Mouse (Mus musculus) cerebellum, adult 18-20 months (tissue): ENCODE results near the gene Midn.
A peak's percentile ranks its signal among the peaks of the same experiment; 100 is the strongest.

Source experiments
- DNase-seq, 2 experiments: peaks; one replicate each; pipeline ENCODE4 v3.0.0; 2021

Gene Midn

DNA sequence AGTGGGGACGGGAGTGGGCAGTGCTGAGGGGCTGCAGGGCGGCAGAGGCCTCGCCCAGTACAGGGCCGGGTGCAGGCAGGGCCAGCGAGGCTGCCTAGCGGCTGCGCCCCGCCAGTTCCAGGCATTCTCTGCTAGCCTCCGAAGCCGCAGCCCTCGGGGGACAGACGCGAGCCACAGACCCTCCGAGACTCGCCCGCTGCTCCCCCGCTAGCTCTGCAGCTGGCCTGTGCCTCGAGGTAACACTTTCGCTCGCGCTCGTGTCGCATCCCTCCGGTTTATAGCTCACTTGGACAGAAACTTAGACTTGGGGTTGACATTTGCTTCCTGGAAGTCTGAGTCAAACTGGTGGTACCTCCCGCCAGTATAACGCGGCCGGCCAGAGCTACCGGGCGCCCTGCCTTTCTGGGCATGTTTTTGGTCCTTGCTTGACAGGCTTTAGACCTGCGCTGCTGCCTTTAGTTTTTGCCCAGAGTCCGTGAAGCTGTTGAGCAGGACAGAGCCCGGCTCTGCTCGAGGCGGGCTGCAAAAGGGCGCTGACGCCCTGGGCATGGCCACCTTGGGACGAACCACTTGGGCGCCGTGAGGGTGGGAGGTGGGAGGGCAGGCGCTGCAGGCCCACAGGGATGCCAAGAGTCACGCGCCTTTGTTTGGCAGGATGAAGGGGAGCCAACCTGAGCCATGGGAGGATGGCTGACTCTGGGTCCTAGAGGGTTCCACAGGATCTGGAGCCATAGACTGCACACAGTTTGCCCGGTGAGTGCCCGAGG, 23.9 kb downstream of the Midn start:
- peak; percentile 41 to 47 for DNase-seq

- DNase-seq, result peak; percentile 88
Measured at GRCm38 (mm10) chr10:80172527-80173292, 24.6 kb downstream of the Midn start, which contains the start of gene 1600002K03Rik. 1600002K03Rik (plus strand) TSS chr10:80172944.

DNA sequence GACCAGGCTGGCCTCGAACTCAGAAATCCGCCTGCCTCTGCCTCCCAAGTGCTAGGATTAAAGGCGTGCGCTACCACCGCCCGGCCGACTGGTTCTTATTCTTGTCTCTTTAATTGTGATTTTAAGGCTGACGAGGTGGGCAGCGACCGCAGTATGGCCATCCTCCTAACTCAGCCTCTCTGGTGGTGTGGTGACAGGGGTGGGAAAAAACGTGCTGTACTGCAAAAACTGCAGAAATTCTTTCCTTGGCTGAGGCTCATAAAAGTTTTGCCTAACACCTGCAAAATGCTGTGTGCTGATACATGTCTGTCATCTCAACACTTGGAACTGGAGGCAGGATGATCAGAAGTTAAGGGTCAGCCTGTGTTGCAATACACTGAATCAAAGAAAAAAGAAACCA, 25.3 kb downstream of the Midn start:
- DNase-seq, result no peak

DNA sequence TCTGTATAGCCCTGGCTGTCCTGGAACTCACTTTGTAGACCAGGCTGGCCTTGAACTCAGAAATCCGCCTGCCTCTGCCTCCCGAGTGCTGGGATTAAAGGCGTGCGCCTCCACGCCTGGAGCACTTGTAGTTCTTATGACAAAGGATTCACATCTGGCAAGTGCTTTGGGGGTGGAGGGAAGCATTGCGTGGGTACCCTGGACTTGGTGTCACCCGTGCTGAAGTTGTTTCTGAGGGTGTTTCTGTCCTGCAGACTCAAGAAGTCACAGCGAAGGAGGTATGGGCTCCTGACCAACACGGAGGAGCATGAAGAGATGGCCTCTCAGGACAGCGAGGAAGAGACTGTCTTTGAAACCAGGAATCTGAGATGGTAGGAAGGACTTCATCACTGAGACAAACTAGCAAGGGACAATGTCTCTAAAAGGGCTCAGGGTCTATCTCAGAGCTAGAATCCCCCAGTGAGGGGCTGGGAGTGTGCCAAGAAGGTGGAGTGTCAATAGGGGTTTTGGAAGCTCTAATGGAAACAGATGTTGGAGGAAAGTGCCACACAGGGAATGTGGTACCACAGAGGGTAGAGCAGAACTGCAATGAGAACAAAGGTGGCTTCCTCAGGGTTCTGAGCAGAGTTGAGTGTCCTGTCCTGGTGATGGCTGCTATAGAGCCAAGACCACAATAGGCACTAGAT, 26.0 kb downstream of the Midn start:
- DNase-seq, result peak in 1 of 2 experiments; percentile 35

DNA sequence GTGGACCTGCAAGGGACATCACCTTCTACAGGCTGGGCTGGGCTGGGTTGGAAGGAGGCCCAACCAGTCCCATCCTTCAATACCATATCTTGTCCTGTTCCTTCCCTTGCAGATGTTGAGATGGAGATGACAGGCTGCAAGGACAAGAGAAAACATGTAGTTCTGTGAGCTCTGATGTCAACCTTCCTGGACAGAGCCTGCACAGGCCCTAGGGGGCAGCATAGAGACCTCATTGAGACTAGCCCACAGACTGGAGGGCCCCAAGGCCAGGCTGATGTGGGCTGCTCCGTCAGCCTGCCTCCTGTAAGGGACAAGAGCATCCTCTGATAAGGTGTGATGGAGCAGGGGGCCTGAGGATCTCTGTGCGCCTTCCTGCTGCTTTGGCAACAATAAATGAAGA, 26.6 kb downstream of the Midn start:
- DNase-seq, result peak; percentile 47

DNA sequence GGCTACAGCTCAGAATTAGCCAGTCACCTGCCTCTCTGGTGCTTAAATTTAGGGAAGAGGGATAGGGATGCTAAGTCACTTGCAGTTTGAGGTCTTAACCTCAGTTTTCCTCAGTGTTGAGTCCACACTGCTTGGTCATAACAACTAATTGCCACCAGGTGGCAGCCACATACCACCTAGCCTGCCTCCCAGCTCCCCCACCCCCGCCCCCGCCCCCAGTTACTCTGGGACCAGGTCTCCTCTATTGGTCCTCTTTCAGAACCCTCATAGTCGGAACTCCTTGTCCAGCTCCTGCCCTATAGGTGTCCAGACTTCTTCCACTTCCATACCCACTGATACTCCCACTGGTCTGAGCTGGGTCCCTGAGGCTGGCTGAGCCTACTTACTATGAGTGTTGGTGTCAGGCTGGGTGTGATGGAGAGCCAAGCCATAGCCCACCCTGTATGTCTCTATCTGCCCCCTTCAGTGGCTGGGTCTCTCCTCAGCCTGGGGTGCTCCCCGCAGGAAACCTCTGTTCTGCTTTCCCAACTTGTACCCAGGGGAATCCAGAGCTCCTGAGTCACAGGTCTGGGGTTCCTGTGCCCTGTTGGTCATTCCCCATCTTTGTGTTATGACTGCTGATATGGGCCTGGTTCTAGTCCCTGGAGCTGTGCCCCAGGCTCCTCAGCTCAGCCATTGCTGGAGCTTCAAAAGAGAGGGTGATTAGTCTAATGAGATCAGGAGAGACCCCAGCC, 27.6 kb downstream of the Midn start:
- DNase-seq, result peak; percentile 53 to 61

GRCm38 (mm10) chr10:80176270-80176834, 28.3 kb downstream of the Midn start:
- no peak for DNase-seq

DNA sequence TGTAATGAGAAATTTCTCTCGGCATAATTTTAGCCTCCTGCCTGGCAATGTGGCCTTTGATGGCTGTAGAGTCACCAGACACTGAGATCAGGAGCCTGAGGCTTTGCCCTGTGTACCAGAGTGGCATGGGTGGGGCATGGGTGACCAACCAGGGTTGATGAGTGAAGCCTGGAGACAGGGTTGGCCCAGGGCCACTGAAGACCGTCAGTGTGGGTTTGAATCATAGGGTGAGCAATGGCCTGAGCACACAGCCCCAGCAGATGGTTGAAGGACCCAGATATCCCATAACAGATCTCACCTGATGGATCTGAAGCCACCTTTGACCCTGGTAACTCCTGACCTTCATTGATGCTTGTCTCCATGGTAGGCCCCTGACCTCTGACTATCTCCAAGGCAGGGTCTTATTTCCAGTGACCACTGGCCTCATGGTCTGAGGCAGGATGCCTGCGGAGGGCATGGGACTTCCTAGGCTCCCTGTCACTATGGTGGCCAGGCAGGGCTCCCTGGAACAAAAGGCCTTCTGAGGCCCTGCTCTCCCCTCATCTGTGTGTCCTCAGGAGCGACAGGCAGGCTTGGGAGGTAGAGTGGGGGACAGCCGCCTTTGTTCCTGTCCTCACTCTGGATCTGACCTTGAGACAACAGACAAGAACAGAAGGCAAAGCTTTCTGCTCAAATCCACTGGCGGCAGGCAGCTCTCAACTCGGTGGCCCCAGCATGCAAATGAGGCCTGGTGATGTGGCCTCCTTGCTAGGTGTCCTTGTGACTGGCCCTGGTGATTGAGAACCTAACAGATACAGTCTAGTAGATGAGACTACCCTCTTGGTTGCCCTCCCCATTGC, 29.6 kb downstream of the Midn start:
- DNase-seq, result no peak

DNA sequence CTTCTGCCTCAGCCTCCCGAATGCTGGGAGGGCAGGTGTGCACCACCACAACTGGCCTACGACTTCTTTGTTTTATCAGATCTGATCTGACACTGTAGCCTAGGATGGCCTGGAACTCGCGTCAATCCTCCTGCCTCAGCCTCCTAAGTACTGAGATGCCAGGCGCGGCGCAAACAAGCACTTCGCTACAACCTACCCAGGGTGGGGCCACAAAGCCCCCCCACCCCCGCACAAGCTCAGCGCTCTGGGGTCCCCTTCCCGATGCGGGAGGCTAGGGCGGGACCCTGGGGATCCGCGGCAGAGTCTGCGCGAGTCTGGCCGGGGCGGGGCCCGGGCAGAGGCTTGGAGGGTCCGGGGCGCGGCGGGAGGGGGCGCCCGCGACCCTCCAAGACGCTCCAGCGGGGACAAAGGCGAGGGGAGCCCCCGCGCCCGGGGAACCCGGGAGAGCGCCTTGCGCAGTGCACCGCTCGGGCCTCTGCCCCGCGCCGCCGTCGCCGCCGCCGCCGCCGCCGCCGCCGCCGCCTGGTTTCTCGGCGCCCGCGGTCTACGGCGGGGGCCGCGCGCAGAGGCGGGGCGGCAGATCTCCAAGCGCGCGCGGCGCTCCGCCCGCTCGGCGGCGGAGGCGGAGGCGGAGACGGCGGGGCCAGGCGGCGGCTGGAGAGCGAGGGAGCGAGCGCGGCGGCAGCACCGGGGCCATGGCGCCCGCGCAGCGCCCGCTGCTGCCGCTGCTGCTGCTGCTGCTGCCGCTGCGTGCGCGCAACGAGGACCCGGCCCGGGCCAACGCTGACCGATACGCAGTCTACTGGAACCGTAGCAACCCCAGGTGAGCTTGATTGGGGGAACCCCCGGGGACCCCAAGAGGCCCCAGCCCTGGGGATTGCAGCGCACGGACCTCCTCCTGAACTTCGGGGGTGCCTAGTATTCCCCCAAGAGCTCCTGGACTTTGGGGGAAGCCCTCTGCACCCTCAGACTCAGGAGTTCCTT, 31.3 kb downstream of the Midn start, which contains the start of gene Efna2:
Gene Efna2, plus strand, starts transcription at position 415 of the 984 bp plus-strand sequence.
- peak; percentile 68 to 81 for DNase-seq

DNA sequence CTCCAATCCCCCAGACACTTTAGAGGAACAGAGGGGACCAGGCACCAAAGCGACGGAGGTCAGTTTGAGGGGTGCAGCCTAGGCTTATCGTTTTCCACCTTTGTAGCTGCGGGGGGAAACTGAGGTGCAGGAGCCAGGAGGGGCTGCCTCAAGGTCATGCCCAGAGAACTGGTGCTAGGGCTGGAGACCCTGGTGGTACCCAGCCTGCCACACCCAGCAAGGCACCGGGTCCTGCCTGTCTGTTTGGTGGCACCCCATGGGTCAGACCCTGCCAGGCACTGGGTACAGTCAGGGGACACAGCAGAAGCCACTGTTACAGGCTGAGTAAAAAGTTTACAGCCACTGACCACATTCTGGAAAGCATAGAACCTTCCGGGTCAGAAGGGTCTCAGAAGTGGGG, 32.2 kb downstream of the Midn start:
- no peak for DNase-seq

DNA sequence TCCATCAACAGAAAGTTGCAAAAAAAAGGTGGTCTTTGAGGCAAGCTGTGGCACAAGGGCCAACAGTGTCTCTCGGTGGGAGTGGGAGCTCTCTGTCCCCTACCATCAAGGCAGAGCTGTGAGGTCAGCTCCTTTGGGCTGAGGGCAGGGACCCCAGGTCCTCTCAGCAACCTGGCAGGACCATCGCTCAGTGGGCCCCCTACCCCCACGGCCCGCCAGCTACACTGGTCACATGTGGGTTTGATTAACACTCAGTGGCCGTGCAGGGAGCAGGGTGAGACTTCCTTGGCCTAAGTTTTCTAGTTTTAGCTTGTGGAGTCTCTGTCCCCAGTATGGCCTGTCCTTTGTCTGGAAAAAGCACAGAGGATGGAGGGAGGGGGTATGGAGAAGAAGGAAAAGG, 32.8 kb downstream of the Midn start:
- no peak for DNase-seq

- no peak for DNase-seq
Measured at GRCm38 (mm10) chr10:80182547-80182946, 34.5 kb downstream of the Midn start.

- DNase-seq, result no peak
Measured at GRCm38 (mm10) chr10:80186649-80187048, 38.6 kb downstream of the Midn start.

- no peak for DNase-seq
Measured at GRCm38 (mm10) chr10:80187739-80188138, 39.7 kb downstream of the Midn start.

DNA sequence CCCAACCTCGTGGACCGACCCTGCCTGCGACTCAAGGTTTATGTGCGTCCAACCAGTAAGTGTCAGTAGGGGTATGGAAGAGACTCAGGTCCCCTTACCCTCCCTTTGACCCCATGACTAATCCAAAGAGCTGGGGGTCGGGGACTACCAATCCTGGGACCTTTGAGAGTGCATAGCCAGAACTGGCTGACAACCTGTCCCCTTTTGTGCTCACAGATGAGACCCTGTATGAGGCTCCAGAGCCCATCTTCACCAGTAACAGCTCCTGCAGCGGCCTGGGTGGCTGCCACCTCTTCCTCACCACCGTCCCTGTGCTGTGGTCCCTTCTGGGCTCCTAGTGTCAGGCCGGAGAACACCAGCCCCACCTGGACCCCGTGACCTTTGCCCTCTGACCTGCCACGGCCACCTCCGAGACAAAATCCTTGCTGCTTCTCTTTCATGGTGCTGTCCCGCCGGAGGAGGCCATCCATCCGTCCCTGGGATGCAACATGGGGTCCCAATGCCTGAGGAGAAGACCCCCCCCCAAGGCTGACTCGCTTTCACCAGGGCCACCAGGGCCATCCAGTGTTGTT, 40.5 kb downstream of the Midn start:
- DNase-seq, result no peak

DNA sequence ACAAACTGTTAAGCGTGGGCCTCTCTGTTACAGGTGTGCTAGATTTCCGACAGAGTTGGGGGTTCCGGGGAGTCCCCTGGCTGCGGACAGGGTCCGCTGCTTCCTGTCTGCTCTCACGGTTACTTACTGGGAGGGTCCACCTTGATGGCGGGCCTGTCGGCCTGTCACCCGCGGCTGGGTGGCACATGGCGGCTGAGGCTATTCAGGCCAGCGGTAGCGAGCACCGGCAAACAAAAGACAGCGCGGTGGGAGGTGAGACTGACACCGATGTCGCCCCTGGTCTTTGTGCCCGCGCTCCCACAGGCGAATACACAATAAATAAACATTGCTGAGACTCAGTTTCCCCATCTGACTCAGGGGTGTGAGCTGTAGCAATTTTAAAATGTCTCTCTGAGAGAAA, 41.9 kb downstream of the Midn start:
- no peak for DNase-seq

- peak in 1 of 2 experiments; percentile 53 for DNase-seq
Measured at GRCm38 (mm10) chr10:80190491-80191051, 42.5 kb downstream of the Midn start.

GRCm38 (mm10) chr10:80193976-80194375, 45.9 kb downstream of the Midn start:
- DNase-seq, result no peak

GRCm38 (mm10) chr10:80194441-80194840, 46.4 kb downstream of the Midn start:
- no peak for DNase-seq
